ENCODE assay signal across 25 mouse cellular contexts in the genomic region with DNA sequence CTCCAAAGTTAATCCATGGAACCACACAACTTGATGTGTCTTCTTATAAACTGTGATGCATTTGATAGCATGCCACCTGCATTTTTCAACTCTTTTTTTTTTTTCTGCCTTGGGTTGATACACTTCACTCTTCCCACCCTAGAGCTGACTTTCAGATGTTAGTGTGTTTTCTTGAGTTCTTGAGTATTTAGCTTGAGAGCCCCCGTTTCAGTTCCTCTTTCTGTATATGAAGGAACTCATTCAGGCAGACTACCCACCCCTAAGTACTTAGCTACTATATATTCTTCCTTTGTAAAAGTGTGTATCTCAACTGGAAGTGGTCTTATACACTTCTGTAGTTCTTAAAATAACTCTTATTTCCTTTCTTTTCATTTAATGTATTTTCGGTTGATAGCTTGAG.
"Had no signal": no experiment of that assay in that cellular context is flagged by ENCODE, and none has a peak within 500 bp of the region (broad histone marks: within the 10 kb centered on the region; RNA-seq: fewer than 3 reads in every experiment).

No protein-coding gene starts in this region.

- H3K9me3 ChIP-seq: heart, embryonic 10.5 days; heart, embryonic 12.5 days; hindbrain, embryonic 10.5 days; hindbrain, embryonic 12.5 days; hindbrain, embryonic 15.5 days; intestine, embryonic 15.5 days; limb, embryonic 10.5 days; limb, embryonic 12.5 days; liver, embryonic 13.5 days had no signal

- H3K9ac ChIP-seq: heart, embryonic 12.5 days; hindbrain, embryonic 12.5 days; hindbrain, embryonic 15.5 days; intestine, embryonic 15.5 days; limb, embryonic 12.5 days; liver, embryonic 13.5 days had no signal

- H3K4me3 ChIP-seq: heart, embryonic 10.5 days; heart, embryonic 12.5 days; hindbrain, embryonic 10.5 days; hindbrain, embryonic 12.5 days; hindbrain, embryonic 15.5 days; intestine, embryonic 15.5 days; layer of hippocampus, adult 2 months; left cerebral cortex, adult 2 months; limb, embryonic 10.5 days; limb, embryonic 12.5 days; liver, embryonic 13.5 days had no signal

- H3K27ac ChIP-seq: heart, embryonic 10.5 days; hindbrain, embryonic 10.5 days; hindbrain, embryonic 12.5 days; hindbrain, embryonic 15.5 days; intestine, embryonic 15.5 days; layer of hippocampus, adult 2 months; left cerebral cortex, adult 2 months; limb, embryonic 10.5 days; limb, embryonic 12.5 days; liver, embryonic 13.5 days had no signal

- H3K36me3 ChIP-seq: heart, embryonic 10.5 days; heart, embryonic 12.5 days; hindbrain, embryonic 10.5 days; hindbrain, embryonic 12.5 days; hindbrain, embryonic 15.5 days; intestine, embryonic 15.5 days; limb, embryonic 10.5 days; limb, embryonic 12.5 days; liver, embryonic 13.5 days had no signal

- ATAC-seq: inflammation-experienced regulatory T-cells, adult 6 months; intestine, embryonic 15.5 days; intestine, postnatal 0 days had no signal

- H3K4me2 ChIP-seq: heart, embryonic 12.5 days; hindbrain, embryonic 12.5 days; hindbrain, embryonic 15.5 days; intestine, embryonic 15.5 days; limb, embryonic 12.5 days; liver, embryonic 11.5 days; liver, embryonic 13.5 days had no signal

- H3K4me1 ChIP-seq: heart, embryonic 12.5 days; hindbrain, embryonic 15.5 days; intestine, embryonic 15.5 days; liver, embryonic 13.5 days had no signal

- DNase-seq: gastrocnemius, postnatal 10 days; gastrocnemius, postnatal 25 days; heart, adult 18-20 months; heart, postnatal 10 days; heart, postnatal 4 days; kidney, adult 18-20 months; kidney, adult 8-10 months; kidney, postnatal 10 days; kidney, postnatal 25 days; kidney, postnatal 4 days; liver; liver, embryonic 13.5 days had no signal

- H3K27me3 ChIP-seq: heart, embryonic 12.5 days; hindbrain, embryonic 12.5 days; hindbrain, embryonic 15.5 days; intestine, embryonic 15.5 days; limb, embryonic 12.5 days; liver, embryonic 13.5 days had no signal
